Mouse (Mus musculus) CH12.LX (cell line): ENCODE data around the gene Drd2.

ENCODE experiments used
- CHD2 ChIP-seq: IDR thresholded peaks from 2 replicates; pipeline ENCODE4 v1.6.1; 2011; ENCODE audit warnings: low read length, improper control_type of control experiment
- CTCF ChIP-seq, 2 experiments: IDR thresholded peaks in 1 of 2; conservative IDR thresholded peaks in 1 of 2; 2 replicates each; pipeline ENCODE4 v1.5.1; 2011 to 2012; ENCODE audit warnings: low read depth in 2 of 2, low read length in 2 of 2, improper control_type of control experiment in 1 of 2, inconsistent platforms in 1 of 2, mild to moderate bottlenecking in 1 of 2, moderate library complexity in 1 of 2
- POLR2A ChIP-seq: IDR thresholded peaks from 2 replicates; pipeline ENCODE4 v1.6.1; 2011; ENCODE audit warnings: low read depth, mild to moderate bottlenecking, improper control_type of control experiment, low read length
- TCF12 ChIP-seq: IDR thresholded peaks from 2 replicates; pipeline ENCODE4 v1.6.1; 2014; ENCODE audit warnings: low read depth, mild to moderate bottlenecking, inconsistent platforms, low read length, improper control_type of control experiment
- ZC3H11A ChIP-seq: IDR thresholded peaks from 2 replicates; pipeline ENCODE4 v1.6.1; 2012; ENCODE audit warnings: low read depth, mild to moderate bottlenecking, inconsistent platforms, low read length, improper control_type of control experiment
- ZNF384 ChIP-seq: IDR thresholded peaks from 2 replicates; pipeline ENCODE4 v1.6.1; 2012; ENCODE audit warnings: low read depth, low read length, improper control_type of control experiment, inconsistent platforms

DNA sequence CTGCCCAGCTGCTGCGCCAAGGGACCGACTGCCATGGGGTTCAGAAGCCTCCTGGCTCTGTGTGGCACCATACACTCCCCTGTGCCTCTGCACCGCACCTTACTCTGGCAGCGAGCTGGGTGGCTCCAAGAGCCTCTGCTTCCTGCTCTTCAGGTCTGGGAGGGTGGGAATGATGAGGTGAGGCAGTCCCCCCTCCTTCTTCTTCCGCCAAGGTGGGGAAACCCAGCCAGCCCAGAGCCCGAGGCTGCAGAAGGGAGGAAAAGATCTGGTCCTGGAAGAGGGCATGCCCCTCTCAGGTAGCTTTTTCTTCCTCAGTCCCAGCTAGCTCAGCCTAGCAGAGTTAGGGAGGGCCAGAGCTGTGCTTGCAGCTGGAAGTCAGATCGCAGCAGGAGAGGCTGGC is 86.5 kb downstream of the Drd2 start, which contains the start of gene Ankk1:
- TF ChIP-seq TCF12 = no peak
- TF ChIP-seq CHD2 = no peak
- TF ChIP-seq CTCF (conservative IDR thresholded peaks at IDR 0.05 in 1 of 2, IDR thresholded peaks at IDR 0.05 in 1 of 2; ENCODE audit: low read depth in 2 of 2, low read length in 2 of 2) = no peak
- no peak for TF ChIP-seq POLR2A
- no peak for TF ChIP-seq ZNF384
- TF ChIP-seq ZC3H11A = no peak
